ENCODE assay signal across 8 mouse cellular contexts in genomic region chr7:138827812-138828211, GRCm38 (mm10). TPM values are rescaled to one million over a fixed set of nuclear protein-coding genes. Genes with fewer than 3 reads are reported as not detected.
A peak's percentile ranks its signal among the peaks of the same experiment; 100 is the strongest.
DNase-seq lines count a peak whose midpoint lies in the region; ATAC-seq and TF ChIP-seq lines count a peak whose summit lies in the region.

No protein-coding gene starts in this region.

- DNase-seq in gastrocnemius, adult 2 months: peak; percentile 73
- DNase-seq in gastrocnemius, adult 8-10 months (ENCODE audit: low spot score in 2 of 2): no peak
- DNase-seq in CD4-positive helper T cell, adult 2 months (ENCODE audit: low read depth, low spot score): peak; percentile 40
- DNase-seq in adrenal gland, postnatal 4 days (ENCODE audit: low spot score in 2 of 2): peak; percentile 23 to 35
- DNase-seq in kidney, postnatal 25 days: peak; percentile 65 to 67
- peak; percentile 43 to 87 for DNase-seq in spleen, postnatal 4 days (ENCODE audit: low spot score in 2 of 2)

- no peak overlapping the region for H3K27ac ChIP-seq in gastrocnemius, adult 2 months

- ATAC-seq in erythroid progenitor cell, adult 5-6 weeks (replicated peaks; ENCODE audit: low FRiP score, poor library complexity, severe bottlenecking): peak; percentile 59; the same call in 1 of the 2 replicates
- peak; percentile 92 for ATAC-seq in megakaryocyte progenitor cell, adult 5-6 weeks (replicated peaks; ENCODE audit: poor library complexity)

- TF ChIP-seq CTCF in gastrocnemius, adult 2 months (IDR thresholded peaks at IDR 0.05): no peak; the same call in 1 of the 2 replicates

- intact Hi-C loops in gastrocnemius, adult 2 months (cut with DNase I): loop anchor here (2.0 to 10.0 kb wide), 3 partner anchors 93 to 1351 kb away; no protein-coding TSS in a partner anchor

- no peak overlapping the region for H3K4me3 ChIP-seq in gastrocnemius, adult 2 months

RNA-seq across cellular contexts. Expression of gene Ppp2r2d, which starts 18.1 kb away (rescaled TPM):
- total RNA-seq in gastrocnemius, adult 2 months (2021): 10 to 100 TPM; 42.5 to 43.5 TPM
- total RNA-seq in gastrocnemius, adult 8-10 months (2022): 10 to 100 TPM; 38.1 to 42.4 (median 41.0) TPM
- 10 to 100 TPM; 64.3 to 69.6 TPM for total RNA-seq in adrenal gland, postnatal 4 days (2021)
- 26.3 and 28.1 TPM in 2 replicates for total RNA-seq in erythroid progenitor cell, adult 5-6 weeks (2015; ENCODE audit: low replicate concordance)
- total RNA-seq in erythroid progenitor cell, adult 5-6 weeks (2017; ENCODE audit: low replicate concordance): 24.7 and 39.5 TPM in 2 replicates
- total RNA-seq in megakaryocyte progenitor cell, adult 5-6 weeks (2015): 32.5 and 37.0 TPM in 2 replicates
- 33.2 and 33.8 TPM in 2 replicates for total RNA-seq in megakaryocyte progenitor cell, adult 5-6 weeks (2017)

RNA-seq across cellular contexts. Expression of gene Mapk1ip1, which starts 18.3 kb away (rescaled TPM):
- 10 to 100 TPM; 29.6 to 31.8 TPM for total RNA-seq in gastrocnemius, adult 2 months (2021)
- total RNA-seq in gastrocnemius, adult 8-10 months (2022): 10 to 100 TPM; 23.4 to 29.4 (median 24.6) TPM
- total RNA-seq in adrenal gland, postnatal 4 days (2021): 10 to 100 TPM; 25.7 to 26.2 TPM
- 8.6 and 13.8 TPM in 2 replicates for total RNA-seq in erythroid progenitor cell, adult 5-6 weeks (2015; ENCODE audit: low replicate concordance)
- 7.1 TPM in 1 of 2 replicates, not detected in the other for total RNA-seq in erythroid progenitor cell, adult 5-6 weeks (2017; ENCODE audit: low replicate concordance)
- total RNA-seq in megakaryocyte progenitor cell, adult 5-6 weeks (2015): 12.4 and 16.8 TPM in 2 replicates
- 10.6 and 13.0 TPM in 2 replicates for total RNA-seq in megakaryocyte progenitor cell, adult 5-6 weeks (2017)

Comparison
In these comparisons a context has a peak if more than half of its experiments do, and no peak if none do; other contexts are left out.
1. DNase-seq: peak in gastrocnemius, adult 2 months (single experiment), CD4-positive helper T cell, adult 2 months (single experiment), adrenal gland, postnatal 4 days (2 of 2), kidney, postnatal 25 days (2 of 2) and spleen, postnatal 4 days (2 of 2); none in gastrocnemius, adult 8-10 months (0 of 2).